Mouse (Mus musculus) kidney, adult 9 months (tissue): ENCODE measurements at regions not wholly inside any gene's neighbourhood (a gene's known extent, or its start where the extent isn't known, plus 50 kb on each side); places are given as distances from the start of the nearest gene placed in this dataset.
A peak's percentile ranks its signal among the peaks of the same experiment; 100 is the strongest.
"Not testable (repeated sequence)": the region's sequence is repeated elsewhere in the genome, so short reads cannot be mapped to it uniquely, and the experiment has no call there.

Experiments
- DNase-seq: peaks from one replicate; pipeline ENCODE4 v3.0.0; 2022

DNA sequence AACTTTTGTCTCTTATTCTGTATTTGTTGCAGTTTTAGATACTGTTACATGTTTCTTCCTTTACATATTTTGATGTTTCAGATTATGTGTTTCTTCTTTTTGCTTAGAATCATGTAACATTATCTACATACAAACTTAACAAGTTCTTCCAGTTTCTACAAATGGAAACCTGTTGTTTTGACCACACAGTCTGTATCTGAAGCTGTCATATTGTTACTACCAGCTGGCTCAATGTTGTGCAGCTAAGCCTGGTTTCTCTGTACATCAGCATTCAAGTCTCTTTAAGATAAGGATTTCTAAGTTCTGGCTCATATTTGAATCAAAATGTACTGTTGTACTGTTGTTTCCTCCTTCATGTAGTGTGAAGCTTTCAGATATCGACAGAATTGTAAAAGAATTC lies 65.4 kb upstream of the Vps41 start:
- DNase-seq = no peak

DNA sequence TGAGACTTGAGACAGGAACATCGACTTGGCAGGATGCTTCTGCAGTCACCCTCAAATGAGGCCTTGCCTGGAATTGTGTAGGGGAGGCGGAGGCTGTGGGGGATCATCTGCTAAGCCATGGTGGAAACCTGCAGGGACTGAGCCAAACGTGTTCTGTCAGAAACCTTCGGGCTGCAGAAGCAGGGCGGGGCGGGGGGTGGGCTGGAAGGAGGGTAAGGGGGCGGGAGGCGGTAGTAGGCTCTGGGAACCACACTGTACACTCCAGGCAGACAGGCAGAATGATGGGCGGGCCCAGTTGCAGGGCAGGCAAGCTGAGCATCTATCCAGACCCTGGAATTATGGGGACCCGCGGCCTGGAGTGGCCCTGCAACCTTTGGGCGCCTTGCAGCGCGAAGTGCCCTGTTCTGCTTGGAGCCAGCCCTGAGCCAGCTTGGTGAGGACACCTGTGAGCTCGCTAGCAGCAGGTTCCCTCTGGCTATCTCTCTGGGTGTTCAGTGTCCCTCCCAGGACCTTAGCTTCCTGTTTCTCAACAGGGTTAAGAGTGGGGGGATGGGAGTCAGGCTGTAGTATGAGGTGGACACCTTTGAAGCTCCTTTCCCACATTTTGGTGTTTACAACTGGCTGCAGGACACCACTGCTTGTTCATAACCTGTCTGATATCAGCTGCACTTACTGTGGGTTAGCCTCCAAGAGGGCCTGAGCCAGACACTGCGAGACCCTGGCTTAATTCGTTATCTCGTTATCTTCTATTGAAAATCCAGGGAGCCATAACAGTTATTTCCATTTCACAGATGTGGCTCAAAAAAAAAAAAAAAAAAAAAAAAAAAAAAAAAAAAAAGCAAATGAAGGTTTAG lies 102.1 kb upstream of the Vps41 start:
- DNase-seq = no peak

DNA sequence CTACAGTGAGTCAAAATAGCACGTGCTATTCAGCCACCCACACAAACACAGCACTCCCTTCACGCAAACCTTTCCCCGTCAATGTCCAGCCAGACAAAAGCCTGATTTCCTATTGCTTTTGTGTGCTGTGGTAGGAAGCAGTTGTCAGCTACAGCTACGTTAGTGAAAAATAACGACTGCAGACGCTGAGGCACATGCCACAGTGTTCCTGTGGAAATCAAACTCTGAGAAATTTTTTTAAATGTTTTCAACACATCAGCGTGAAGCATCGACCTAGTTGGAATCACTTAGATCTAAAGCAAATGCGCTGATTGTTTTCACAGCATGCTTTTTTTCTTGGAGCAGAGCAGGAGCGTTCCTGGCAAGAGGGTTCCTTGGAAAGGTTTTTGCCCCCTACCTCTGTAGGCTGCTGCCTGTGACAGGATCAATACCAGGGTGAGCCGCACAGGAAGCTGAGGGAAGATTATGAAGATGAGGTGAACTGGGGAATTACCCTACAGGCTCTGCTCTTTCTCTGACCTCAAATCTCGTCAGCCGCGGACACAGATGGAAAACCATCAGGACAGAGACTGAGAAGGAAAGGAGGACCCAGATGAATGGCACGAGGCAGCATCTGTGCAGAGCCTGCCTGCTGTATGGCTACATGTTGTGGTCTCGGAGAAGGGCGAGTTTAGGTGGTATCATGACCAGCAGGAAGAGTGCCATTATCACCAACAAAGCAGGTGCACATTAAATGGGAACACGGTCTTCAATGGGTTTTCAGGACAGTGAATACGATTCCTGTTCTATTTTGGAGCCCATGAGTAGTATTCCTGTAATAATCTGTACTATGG lies 136.2 kb upstream of the Vps41 start:
- DNase-seq = no peak

DNA sequence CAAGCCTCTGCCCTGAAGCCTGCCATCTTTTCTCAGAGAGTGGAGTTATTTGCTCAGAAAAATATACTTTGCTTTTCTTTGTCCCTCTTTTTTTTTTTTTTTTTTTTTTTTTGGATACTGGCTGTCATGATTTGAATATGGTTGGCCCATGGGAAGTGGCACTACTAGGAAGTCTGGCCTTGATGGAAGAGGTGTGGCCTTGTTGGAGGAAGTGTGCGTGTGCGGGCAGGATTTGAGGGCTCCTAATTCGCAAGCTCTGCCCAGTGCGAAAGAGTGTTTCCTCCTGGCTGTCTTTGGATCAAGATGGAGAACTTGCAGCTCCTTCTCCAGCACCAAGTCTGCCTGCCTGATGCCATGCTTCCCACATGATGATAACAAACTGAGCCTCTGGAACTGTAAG lies 141.1 kb upstream of the Vps41 start:
- DNase-seq = no peak

DNA sequence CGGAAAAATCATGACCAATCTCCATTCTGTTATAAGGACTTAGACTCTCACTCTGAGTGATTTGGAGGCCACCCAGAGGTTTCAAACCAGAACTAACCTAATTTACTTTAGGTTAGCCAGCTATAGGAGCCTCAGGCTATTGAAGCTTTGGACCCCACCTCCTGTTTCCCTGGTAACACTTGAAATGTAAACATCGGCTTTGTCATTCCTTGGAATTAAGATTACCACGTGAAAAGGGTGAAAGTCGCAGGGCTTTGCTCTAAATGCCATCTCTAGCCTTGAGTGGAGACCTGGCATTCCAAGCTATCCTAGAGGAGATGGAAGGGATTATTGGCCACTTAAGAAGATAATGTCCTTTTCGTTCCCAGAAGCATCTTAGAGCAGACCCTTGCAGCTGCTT lies 141.5 kb upstream of the Vps41 start:
- DNase-seq = no peak

DNA sequence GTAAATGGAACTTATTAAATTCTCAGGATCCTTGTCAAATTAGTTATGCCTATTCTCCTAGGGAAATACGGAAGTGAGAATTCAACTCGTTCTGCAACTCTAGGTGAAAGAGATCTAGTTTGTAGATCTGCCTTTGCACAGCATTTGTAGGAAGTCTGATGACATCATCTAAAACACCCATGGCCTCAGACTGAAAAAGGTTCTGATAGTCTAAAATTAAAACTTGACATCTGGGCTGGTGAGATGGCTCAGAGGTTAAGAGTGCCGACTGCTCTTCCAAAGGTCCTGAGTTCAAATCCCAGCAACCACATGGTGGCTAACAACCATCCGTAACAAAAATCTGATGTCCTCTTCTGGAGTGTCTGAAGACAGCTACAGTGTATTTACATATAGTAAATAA lies 144.5 kb upstream of the Pou6f2 start:
- DNase-seq = not testable (repeated sequence)

DNA sequence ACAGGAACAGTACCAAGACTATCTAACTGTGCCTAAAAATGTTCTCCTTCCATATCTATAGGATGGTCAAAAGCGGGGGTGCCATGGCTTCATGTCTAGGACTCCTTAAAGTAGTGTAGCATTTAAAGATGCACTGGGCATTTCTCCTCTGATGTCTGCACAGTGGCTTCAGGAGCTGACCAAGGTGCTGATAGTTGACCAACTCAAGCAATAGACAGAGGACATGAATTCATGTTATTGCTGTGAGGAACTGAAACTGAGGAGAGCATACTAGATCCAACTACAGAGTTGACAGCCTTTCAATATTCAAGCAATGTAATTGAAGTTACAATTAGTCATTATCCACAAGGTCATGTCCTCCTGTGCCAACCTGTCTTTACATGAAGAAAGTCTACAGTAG lies 133.0 kb upstream of the Pou6f2 start:
- no peak for DNase-seq

DNA sequence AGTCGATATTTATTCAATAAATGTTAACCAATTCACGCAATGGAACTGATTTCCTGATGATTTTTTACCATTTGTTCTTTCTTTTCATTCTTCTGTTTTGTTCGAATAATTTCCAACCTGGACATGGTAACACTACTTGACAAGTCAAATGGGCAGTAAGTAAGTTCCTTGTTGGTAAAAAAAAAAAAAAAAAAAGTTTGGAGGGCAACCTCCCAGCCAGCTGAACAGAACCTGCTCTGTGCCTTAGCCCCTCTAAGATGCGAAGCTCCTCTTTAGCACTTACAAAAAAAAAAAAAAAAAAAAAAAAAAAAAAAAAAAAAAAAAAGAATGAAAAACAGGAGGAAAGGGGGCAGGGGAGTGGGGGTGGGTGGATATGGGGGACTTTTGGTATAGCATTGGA lies 100.7 kb upstream of the Pou6f2 start:
- DNase-seq = no peak

DNA sequence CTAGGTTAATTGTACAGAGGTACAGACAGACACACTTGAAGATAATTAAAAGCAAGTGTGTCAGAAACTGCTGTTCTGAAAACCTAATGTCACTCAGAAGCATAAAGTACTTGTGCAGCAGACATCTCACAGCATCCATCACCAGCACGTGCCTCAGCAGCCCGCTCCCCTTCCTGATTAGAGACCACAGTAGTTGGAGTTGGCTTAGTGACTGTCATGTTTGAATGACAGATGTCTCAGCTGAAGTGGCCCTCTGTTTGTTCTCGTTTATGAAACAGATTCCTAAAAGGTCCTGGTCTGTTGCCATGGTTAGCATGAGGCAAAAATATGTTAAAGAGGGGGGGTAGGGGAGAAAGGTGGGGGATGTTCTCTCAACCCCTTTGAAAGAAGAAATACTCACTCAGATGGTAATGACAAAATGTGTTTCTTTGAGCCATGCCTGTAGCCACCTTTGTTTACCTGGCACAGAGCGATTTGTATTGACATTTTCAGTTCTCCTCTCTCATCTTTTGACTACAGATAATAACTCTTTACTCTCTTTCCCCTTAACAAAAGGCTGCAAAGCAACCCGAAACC lies 100.2 kb upstream of the Pou6f2 start:
- no peak for DNase-seq

DNA sequence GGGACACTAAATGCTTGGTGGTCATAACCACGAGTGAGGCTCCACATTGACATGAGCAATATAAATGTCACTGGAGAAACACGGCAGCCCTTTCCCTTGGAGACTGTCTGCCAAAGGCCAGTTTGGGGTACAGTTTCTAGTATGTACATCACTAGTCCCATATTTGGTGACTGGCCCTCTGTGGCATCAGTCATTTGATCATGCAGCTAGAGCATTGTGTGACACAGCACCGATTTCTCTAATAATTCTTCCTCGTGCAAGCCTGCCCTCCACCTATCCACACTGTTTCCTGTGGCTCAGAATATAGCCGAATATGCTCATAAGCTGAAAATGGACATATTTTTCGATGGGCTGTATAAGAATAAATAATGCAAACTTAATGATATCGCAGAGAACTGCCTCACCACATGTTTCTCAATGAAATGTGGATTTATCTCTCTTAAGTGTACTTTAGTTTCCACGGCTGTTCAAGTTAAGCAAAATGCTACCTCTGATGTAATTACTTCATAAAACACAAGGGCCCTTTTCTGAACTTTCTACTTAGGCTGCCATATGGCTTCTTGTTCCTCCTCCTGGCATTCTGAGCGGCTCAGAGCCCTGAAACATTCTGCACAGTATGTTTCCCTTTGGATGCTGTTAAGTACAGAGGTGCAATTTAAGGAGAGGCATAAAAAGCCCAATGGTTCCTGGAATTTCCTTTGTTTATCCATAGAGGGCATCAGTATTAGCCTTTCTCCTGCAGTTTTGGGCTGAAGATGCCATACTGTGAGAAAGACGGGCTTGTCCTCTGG lies 97.7 kb upstream of the Pou6f2 start:
- no peak for DNase-seq

DNA sequence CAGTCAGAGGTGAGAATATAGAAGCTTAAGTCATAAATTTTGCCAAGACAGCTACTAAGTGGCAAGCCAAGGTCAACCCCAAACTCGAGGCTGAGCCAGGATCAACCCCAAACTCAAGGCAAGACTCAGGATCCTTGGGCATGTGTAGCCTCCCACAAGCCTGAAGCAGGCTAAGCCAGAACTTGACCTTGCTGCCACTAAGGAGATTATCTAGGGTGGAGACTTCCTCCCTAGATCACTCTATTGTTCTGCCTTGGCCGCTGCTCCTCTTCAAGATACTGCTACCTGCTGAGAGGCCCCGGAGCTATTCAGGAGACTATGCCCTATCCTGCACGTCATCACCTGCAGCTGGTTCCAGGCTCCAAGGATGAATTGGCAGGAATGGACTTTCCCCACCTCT lies 88.3 kb upstream of the Pou6f2 start:
- not testable (repeated sequence) for DNase-seq

DNA sequence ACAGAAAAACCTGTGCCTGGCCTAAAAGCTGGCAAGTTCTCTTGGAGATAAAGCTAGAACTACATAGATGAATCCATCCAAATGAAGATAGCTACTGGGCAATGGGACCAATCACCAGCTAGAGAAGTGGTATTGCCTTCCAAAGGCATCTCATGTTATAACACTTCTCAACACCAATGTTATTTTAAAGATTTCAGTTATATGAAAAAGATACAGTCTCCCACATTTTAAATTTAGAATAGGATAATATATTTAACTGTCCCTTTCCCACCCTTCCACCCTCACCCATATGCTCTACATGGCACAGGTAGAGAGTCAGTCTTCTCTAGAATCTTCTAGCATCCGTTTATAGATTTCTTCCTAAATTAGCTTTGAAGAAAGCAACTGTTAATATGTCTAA lies 87.6 kb upstream of the Pou6f2 start:
- DNase-seq = no peak

DNA sequence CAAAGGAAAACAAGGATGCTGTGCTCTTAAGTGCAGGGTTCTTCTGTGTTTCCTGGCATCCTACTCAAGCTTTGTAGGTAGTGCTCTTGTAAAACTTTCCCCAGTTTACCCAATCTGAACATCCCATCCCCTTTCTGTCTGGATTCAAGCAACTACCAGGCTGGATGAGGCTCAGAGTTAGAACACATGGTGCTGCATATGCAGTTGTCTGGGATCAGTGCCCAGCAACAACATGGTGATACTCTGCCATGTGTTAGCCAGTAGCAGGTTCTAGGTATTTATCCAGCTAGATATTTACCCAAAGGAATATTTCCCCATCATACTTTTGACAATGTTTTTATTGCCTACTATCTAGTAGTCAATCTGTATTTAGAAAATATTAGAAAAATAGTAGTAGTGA lies 78.8 kb upstream of the Pou6f2 start:
- no peak for DNase-seq

DNA sequence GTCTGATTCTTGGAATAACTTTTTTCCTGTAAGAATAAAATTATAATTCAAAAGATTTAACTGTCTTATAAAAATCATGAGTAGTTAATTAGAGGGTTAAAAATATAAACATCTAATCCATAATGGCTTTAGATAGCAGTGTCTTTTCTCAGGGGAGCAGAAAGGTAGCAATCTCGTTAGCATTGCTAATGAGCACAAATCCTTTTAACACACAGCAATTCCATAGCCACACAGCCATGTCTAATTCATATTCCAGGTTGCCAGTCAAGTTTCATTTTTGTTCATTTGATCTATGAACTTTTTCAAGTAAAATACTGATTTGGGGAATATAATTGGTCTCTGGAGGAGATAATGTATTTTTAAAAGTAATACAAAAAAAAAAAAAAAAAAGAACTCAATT lies 74.0 kb upstream of the Pou6f2 start:
- DNase-seq = no peak

DNA sequence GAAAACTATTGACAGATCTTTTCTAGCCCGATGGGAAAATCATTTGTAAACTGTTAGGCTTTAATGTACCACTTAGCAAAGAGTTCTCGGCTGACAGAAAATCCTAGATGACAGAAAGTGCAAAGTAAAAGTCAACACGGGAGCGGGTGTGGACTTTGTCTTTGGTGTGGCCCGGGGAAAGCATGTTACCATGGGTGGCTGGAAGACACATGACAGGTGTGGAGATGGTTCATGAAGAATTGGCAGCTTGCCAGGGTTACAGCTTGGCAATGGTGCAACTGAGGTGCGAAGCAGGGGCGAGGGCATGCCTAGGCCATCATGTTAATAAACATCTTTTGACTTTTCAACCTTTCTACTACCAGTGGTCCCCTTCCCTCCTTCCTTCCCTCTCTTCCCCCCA lies 68.4 kb upstream of the Pou6f2 start:
- DNase-seq = no peak

DNA sequence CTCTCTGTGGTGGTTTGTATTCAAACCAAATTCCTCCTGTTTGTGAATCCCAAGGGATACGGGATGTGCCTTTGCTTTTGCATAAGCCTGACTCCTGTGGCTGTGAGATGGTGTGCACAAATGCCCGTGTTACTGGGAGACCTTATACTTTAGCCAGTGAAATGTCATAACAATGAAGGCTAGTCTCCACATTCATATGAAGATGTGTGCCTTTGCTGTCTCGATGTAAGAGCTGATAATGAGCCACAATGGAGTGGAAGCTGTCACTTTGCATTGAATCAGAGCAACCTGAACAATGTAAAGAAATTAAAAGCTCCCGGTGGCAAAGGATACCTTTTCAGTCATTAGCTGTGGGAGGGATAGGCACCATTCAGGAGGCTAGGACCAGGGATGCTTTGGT lies 64.7 kb upstream of the Pou6f2 start:
- DNase-seq = no peak

DNA sequence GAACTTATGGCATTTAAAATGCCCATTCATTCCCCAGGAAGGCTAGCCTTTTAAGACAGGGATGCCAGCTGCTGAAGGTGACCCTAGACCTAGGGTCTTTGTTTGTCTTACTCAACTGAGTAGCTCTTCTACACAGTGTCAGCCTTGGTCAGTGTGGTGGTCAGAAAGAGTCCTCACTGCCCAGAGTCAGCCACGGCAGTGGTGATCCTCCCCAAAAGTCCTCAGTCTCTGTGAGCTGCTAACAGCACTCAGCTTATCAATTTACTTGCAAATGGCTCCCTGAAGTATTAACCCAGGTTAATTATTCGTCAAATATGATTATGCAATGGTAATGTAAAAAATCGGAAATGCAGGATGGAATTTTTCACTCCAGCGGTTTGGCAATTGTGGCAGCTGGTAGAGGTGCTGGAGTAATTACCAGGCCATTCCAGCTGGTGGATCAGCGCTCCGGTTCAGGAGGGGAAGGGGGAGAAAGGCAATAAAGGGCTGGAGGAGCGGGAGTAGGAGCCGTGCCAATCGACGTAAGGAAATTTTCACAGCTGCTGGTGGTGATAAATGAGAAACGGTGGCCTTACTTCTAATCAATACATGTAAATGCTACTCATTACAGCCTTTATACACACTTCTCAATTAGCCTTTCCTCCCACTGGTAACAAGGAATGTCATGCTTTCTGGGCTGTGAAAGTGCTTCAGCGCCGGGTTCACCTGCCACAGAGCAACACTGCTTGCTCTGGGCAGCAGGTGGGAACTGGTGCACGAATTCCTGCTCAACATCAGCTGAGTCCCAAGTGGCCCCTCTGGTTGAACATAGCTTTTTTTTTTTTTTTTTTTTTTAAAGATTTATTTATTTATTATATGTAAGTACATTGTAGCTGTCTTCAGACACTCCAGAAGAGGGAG lies 60.1 kb upstream of the Pou6f2 start:
- peak; percentile 27 for DNase-seq
